Mouse (Mus musculus): ENCODE measurements around the gene Ces2e.
"Not testable (repeated sequence)": the region's sequence is repeated elsewhere in the genome, so short reads cannot be mapped to it uniquely, and the experiment has no call there.

Gene Ces2e

GRCm38 (mm10) chr8:104925972-104926596 is at the start of gene Ces2e:
Gene Ces2e (plus strand): TSS chr8:104926260.
- DNase-seq = peak; percentile 33

GRCm38 (mm10) chr8:104886223-104886926 is 39.7 kb upstream of the Ces2e start:
- not testable (repeated sequence) for DNase-seq

GRCm38 (mm10) chr8:104901746-104902145 is 24.3 kb upstream of the Ces2e start:
- DNase-seq = no peak

- DNase-seq = no peak
These were observed 18.9 kb upstream of the Ces2e start for GRCm38 (mm10) chr8:104907111-104907510.

- not testable (repeated sequence) for DNase-seq
These were observed 17.0 kb upstream of the Ces2e start for GRCm38 (mm10) chr8:104909021-104909420.

- DNase-seq = not testable (repeated sequence)
These were observed 16.4 kb upstream of the Ces2e start for GRCm38 (mm10) chr8:104909651-104910050.

- no peak for DNase-seq
These were observed 1.2 kb downstream of the Ces2e start for GRCm38 (mm10) chr8:104927301-104927700.

GRCm38 (mm10) chr8:104944665-104945064 is 18.6 kb downstream of the Ces2e start:
- no peak for DNase-seq

GRCm38 (mm10) chr8:104947056-104947455 is 21.0 kb downstream of the Ces2e start, which contains the start of gene Ces2f:
Gene Ces2f (plus strand): TSS chr8:104947356.
- no peak for DNase-seq

- peak; percentile 11 for DNase-seq
These were observed 23.0 kb downstream of the Ces2e start for GRCm38 (mm10) chr8:104949031-104949430.

GRCm38 (mm10) chr8:104961537-104961961 is 35.5 kb downstream of the Ces2e start, which contains the start of gene Ces2g:
Gene Ces2g (plus strand): TSS chr8:104961718.
- peak; percentile 17 for DNase-seq

GRCm38 (mm10) chr8:104962229-104962901 is 36.3 kb downstream of the Ces2e start:
- no peak for DNase-seq

- DNase-seq = no peak
These were observed 37.4 kb downstream of the Ces2e start for GRCm38 (mm10) chr8:104963375-104963894.

GRCm38 (mm10) chr8:104984126-104984525 is 58.1 kb downstream of the Ces2e start:
- no peak for DNase-seq

Data from kidney, postnatal 10 days (tissue).